Mouse (Mus musculus): ENCODE data around the gene Plin3. TPM values are rescaled to one million over a fixed set of nuclear protein-coding genes. Genes with fewer than 3 reads are reported as not detected.
A peak's percentile ranks its signal among the peaks of the same experiment; 100 is the strongest.
"Not testable (repeated sequence)": the region's sequence is repeated elsewhere in the genome, so short reads cannot be mapped to it uniquely, and the experiment has no call there.

The Plin3 gene
- polyA plus RNA-seq, 1 experiment, result 40.7 TPM

DNA sequence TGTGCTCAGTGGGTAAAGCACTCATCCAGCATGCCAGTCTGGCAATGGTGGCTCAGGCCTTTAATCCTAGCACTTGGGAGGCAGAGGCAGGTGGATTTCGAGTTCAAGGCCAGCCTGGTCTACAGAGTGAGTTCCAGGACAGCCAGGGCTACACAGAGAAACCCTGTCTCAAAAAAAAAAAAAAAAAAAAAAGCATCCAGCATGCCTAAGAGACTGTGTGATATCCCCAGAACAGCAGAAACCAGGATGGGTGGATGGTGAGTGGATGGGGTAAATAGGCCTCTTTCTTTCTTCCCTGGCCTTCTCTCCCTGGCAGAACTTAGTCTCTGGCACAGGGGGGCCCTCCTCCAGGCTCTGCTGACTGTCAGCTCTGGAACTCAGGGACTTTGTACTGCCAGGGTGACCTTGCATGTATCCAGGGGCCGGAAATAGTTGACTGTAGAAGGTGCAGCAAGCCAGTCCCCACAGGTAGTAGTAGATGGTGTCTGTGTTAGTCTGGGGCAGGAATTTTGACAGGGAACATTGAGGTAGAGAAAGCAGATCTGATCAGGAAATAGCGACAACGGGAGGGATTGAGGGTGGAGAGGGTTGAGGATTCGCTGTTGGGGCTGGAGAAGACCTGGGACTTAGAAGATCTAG, 16.7 kb downstream of the Plin3 start:
- DNase-seq (ENCODE audit: low read depth), result no peak

DNA sequence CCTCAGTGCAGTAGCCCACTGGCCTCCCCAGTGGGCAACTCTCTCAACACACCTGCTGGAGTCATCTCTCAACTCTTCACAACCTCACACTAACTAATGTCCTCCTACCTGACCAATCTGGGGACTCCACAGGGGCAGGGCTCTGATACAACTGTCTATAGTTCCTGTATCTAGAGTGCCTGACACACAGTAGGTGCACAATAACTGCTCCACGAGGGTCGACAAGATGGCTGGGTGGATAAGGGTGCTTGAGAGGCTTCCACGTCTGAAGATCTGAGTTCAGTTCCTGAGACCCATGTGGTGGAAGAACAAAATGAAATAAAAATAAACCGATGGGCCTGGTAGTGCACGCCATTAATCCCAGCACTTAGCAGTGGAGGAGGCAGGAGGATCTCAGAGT, 18.7 kb downstream of the Plin3 start:
- DNase-seq (ENCODE audit: low read depth), result no peak

DNA sequence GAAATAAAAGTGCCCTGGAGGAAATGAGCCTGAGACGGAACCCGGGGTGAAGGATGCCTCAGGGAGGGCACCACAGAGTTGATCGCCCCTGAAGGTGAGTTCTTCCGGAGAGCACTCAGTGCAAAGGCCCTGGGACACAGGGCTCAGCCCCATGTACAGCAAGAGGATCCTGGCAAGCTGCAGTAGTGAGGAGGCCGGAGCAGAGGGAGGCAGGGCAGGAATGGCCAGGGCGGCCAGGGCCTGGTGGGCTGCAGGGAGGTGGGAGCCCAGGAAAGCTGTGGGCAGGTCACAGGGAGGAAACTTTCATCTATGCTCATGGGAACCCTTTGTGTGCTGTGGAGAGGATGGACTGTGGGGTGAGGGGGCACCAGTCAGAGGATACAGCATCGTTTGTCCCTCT, 19.2 kb downstream of the Plin3 start:
- no peak for DNase-seq (ENCODE audit: low read depth)

DNA sequence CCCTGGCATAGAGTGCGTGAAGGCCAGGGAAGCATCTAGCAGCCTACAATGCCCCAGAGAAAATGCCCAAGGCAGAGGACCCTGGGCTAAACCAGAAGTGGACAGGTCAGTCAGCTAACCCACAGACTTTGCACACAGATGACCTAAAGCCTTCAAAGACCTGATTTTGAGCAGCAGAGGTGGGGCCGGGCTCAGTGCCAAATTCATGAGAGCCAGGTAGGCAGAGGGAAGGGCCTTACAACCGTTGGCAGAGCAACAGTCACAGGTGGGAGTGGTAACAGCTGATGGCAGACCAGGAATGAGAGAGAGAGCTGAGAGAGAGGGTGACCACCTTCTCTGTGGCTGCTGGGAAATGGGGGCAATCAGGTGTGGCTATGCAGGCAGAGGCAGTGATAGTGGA, 20.0 kb downstream of the Plin3 start:
- DNase-seq (ENCODE audit: low read depth), result no peak

DNA sequence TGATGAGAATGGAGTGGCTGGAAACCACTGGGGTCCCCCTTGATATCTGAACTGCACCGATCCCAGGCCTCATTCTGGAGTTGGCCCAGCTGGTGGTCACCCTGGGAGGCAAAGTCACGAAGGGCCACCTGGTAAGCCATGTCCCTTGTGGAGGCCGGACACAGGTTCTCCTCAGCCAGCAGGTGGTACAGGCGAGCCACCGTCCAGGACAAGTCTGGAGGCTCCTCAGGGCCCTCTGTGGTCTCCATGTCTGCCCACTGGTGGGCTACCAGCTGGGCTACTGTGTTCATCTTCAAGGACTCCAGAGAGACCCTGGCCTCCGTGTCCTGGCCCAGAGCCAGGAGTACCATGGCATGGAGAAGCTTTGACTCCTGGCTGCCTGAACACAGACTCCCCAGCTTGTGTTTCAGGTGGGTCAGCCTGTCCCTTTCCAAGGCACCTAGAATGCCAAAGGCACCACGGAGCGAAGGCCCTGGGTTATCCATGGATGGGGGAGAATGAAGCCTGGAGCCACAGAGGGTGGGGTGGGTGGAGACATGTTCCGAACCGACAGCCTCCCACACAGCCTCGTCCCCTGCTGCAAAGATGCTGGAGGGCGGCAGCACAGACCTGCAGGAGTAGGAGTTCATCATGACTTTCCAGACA, 20.9 kb downstream of the Plin3 start:
- DNase-seq (ENCODE audit: low read depth), result no peak

DNA sequence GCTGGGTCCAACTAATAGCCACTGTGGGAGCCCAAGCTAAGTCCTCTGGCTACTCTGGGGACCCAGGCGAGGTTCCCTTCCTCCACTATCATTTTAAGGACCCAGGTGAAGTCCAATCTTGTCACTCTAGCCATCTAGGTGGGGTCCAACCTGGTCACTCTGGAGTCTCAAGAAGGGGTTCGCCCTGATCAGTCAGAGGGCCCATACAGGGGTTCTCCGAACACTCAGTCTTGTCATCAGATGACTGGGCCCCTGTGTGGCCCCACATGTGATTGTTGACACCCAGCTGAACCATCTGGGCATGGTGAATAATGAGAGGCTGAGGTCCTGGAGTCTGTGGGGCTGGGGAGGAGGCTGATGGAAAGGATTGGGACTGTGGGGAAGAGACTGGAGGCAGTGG, 22.9 kb downstream of the Plin3 start:
- no peak for DNase-seq (ENCODE audit: low read depth)

DNA sequence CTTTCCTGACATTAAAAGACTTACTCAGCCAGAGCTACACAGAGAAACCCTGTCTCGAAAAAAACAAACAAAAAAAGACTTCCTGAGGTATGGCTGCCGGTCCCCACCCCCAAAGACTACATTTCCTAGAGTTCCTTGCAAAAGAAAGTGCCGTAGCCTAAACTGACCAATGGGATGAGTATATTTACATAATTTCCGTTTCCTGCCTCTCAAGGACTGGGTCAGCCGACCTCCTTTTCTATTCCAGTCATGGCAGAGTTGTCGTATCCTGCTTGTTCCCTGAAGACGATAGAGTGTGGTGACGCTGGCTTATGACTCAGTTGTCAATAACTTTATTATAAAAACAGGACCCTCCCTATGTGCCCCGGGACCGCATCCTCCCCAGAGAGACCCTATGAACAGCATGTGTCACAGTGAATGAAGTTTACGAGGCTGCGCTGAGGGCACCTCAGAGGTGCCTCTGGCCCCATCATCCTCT, 23.5 kb downstream of the Plin3 start:
- no peak for DNase-seq (ENCODE audit: low read depth)

DNA sequence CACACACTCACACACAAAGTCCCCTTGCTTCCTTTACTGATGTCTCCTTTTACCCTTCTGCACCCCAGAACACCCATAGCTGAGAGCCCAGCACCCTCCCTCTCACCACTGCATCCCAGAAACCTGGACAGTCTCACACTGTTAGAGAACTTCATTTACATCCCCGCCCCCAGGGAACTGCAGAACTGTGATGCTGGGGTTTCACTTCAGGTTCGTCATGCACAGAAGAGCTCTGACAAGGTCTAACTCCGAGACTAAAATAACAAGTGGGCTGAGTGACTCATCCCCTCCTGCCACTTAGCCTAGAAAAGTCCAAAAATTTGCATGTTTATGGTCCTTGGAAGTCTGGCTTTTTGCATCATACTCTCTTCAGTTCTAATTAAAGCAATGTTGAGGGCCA, 26.4 kb downstream of the Plin3 start:
- no peak for DNase-seq (ENCODE audit: low read depth)

DNA sequence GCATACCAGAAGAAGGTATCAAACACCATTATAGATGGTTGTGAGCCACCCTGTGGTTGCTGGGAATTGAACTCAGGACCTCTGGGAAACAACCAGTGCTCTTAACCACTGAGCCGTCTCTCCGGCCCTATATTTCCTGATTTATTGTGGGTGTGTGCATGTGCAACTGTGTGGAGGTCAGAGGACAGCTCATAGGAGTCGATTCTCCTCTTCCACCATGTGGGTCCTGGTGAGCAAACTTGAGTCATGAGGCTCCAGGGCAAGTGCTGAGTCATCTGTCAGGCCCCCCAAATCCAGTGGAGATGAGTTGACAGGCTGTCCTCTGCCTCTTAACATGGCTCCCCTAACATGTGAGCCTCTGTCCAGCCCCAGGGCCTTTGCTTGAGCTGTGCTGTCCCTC, 26.8 kb downstream of the Plin3 start:
- no peak for DNase-seq (ENCODE audit: low read depth)

GRCm38 (mm10) chr17:56265011-56265410, 27.7 kb downstream of the Plin3 start:
- DNase-seq (ENCODE audit: low read depth), result no peak

DNA sequence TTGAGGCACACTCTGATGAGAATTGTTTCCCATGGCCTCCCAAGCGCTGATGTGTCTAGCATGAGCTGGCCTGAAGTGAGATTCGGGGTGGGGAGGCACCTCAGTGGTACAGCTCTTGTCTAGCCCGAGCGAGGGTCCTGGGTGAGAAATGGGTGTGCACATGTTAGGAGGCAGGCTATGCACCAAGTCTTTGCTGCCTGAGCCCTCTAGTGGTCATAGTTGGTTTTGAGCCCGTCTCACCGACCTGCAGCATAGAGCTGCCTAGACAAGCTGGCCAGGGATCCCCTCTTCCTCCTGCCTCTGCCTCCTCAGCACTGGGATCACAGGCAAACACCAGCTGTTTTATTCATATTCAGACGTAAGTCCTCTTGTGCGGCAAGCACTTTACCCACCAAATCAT, 28.7 kb downstream of the Plin3 start:
- DNase-seq (ENCODE audit: low read depth), result no peak

GRCm38 (mm10) chr17:56262645-56263094, 30.0 kb downstream of the Plin3 start:
- DNase-seq (ENCODE audit: low read depth), result no peak

DNA sequence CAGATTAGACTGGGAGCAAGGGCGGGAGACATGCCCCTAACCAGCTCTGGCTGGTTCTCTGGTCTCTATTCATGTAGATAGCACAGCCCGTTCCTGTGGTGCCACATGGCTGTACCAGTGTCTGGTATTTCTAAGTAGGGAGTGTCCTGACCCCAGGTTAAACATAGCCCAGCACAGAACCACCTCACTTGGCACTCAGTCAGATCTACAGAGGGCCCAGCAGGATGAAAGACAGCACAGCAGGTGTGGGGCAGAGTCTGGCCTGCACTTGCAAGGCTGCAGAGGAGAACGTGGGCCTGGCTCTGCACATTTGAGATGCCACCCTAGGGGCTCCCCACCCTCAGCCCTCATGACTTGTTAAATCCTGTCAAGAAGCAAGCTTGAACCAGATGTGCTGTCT, 31.5 kb downstream of the Plin3 start:
- DNase-seq (ENCODE audit: low read depth), result no peak

DNA sequence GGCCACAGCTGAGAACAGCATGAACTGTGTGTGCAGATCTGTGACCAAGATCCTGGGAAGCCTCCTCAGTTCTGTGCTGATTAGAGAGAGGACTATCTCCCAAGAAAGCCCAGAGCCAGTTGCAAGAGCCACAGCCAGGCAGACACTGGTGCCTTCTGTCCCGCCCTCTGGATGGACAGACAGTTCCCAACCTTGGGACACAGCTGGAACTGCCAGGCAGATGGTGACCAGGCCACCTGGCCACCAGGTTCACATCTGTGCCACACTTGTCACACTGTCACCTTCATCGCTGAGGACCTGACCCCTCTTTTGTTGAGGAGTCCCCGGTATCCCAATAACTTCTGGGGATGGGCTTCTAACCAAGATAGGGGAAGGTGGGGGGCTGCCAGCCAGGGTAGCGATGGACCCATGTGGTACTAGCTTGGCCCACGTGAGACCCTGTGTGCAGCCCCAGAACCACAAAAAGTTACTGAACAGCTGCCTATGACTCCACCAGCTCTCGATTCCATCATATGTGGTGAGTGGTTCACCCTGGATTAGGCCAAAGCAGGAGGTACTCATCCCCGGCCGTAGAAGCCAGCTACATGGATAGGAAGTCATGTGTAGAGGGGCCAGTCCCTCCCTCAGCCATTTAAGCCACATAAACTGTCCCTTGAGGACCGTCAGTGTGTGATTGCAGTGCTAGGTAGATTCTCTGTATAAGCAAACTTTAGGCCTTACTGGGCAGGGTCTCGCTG, 33.2 kb downstream of the Plin3 start:
- DNase-seq (ENCODE audit: low read depth), result no peak

DNA sequence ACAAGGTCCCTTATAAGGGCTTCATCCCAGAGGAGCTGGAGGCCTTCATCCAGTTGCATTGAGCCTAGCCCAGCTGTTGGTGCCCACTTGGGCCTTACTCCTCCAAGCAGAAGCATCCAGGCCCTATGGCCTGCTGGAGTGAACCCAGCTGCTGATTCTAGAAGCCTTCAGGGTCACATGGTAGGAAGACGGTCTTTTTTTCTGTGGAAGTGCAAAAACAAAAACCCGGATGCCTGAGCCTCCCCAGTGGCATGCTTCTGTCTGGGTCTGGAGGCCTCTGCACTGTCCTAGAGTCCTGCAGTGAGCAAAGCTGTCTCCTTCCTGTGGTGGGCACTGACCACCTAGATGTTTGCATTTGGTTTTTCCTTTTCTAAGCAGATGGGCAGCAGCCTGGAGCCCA, 33.9 kb downstream of the Plin3 start:
- not testable (repeated sequence) for DNase-seq (ENCODE audit: low read depth)

GRCm38 (mm10) chr17:56258269-56258668, 34.4 kb downstream of the Plin3 start:
- not testable (repeated sequence) for DNase-seq (ENCODE audit: low read depth)

- DNase-seq (ENCODE audit: low read depth), result no peak
These were observed 35.3 kb downstream of the Plin3 start for GRCm38 (mm10) chr17:56257181-56257894.

DNA sequence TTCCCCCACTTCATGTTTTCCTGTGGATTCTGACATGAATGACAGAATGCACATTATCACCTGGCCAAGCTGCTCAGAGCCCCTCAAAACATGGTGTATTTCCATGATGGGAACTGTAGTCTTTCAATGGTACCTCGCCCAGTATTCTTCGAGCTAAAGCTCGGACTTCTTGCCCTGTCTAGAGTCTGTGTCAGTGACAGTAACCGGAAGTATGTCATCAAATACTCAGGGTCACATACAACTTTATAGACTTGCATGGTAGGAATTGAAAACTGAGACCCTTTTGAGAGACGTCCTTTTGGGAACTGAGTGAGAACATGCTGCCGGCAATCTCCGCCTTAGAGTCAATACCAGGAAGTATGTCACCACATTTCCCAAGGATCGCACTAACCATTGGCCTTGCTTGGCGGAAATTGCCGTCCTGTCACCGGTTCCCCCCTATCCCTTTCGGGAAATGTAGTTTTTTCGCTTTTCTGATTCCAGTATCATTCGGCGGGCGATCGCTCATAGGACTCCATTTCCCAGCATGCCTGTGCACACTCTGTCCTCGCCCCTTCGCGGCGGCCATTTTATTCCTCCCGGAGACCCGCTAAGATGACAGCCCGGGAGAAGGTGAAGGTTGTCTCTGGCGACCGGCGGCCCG, 36.3 kb downstream of the Plin3 start, which contains the start of gene Fem1a:
Fem1a (plus strand) TSS at position 572 of the 643 bp plus-strand sequence.
- peak; percentile 96 for DNase-seq (ENCODE audit: low read depth)

GRCm38 (mm10) chr17:56255863-56256238, 36.8 kb downstream of the Plin3 start:
- DNase-seq (ENCODE audit: low read depth), result peak; percentile 77

- no peak for DNase-seq (ENCODE audit: low read depth)
These were observed 37.2 kb downstream of the Plin3 start for GRCm38 (mm10) chr17:56255429-56255828.

DNA sequence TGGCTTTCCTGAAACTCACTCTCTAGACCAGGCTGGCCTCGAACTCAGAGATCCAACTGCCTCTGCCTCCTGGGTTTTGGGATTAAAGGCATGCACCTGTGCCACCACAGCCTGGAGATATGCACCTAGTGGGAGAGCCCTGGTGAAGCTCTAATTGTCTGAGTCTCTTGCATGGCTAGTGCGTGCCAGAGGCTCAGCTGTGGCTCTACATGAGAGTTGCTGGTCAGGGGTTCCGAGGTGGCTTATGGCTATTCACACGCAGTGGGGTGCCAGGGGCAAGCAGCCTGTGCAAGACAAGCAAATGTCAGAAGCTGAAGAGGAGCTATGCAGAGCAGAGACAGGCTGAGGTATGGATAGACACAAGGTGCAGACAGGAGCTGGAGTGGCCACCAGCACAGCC, 38.0 kb downstream of the Plin3 start:
- DNase-seq (ENCODE audit: low read depth), result no peak
